Mouse (Mus musculus) hindbrain, embryonic 15.5 days (tissue): ENCODE measurements around the gene Gclm. TPM values are rescaled to one million over a fixed set of nuclear protein-coding genes. Genes with fewer than 3 reads are reported as not detected.

Source experiments
- microRNA counts: library from miRNA; unstranded; fragments of <30 nt; microRNA quantifications from one replicate; lab custom pipeline; 2016
- microRNA-seq: library from miRNA; unstranded; fragments of <30 nt; microRNA quantifications from one replicate; pipeline ENCODE4, GENCODE M21; 2016
- polyA plus RNA-seq: library from polyadenylated mRNA; unstranded; fragments of >200 nt; fragmentation: Nextera tagmentation; extraction: Ambion mirVana; gene quantifications from 2 replicates; pipeline ENCODE4 v1.2.1, GENCODE M21; 2015

Gene Gclm
- polyA plus RNA-seq, 1 experiment from 2014 or later, result 59.6 TPM

MicroRNAs encoded within 50 kb of the gene (microRNA counts, 519-probe panel; counts per million panel counts)
- 1,912 counts per million, percentile 16 among the panel's probes with 10 or more counts for microRNA mmu-miR-760 (lab: Ali Mortazavi, UCI)

Small RNA genes within 50 kb of the gene (microRNA-seq; reads per million reads assigned to microRNA genes)
- gene Gm22903, result not detected
- gene Mir760, result 394 reads per million, percentile 68 among the genes with 10 or more reads in this experiment

Other genes starting within 250 kb of the Gclm start
- 2.5 and 3.3 TPM in 2 replicates for gene Abca4, start 201.1 kb upstream of the Gclm start, polyA plus RNA-seq
- 42.2 and 45.2 TPM in 2 replicates for gene Dnttip2, start 28.8 kb downstream of the Gclm start, polyA plus RNA-seq
- gene Bcar3, start 48.6 kb downstream of the Gclm start, polyA plus RNA-seq, result 5.9 and 6.3 TPM in 2 replicates